Mouse (Mus musculus): Measurements from ENCODE around the gene Nthl1.

- TF ChIP-seq CTCF (IDR thresholded peaks at IDR 0.05; ENCODE audit: control insufficient read depth, insufficient read depth, insufficient replicate concordance, low read depth, low read length), result no peak; the same call in 1 of the 2 replicates
- no peak for TF ChIP-seq POLR2A (IDR thresholded peaks at IDR 0.05; ENCODE audit: control insufficient read depth, low read depth, low read length)
These were observed 54.7 kb downstream of the Nthl1 start for GRCm38 (mm10) chr17:24687146-24687595.
